Mouse (Mus musculus) c-Kit-positive CD71-negative TER-119-negative erythroid progenitor cells, embryonic 14.5 days (primary cell): ENCODE measurements around the gene Ndufa12.

Experiments used
- DNase-seq: peaks from one replicate; pipeline ENCODE4 v3.0.0-alpha.2; 2013; ENCODE audit warnings: low read depth

Gene Ndufa12

GRCm38 (mm10) chr10:94230172-94230981 is 31.9 kb downstream of the Ndufa12 start:
- no peak for DNase-seq

- no peak for DNase-seq
Measured at GRCm38 (mm10) chr10:94231025-94231424, 32.5 kb downstream of the Ndufa12 start.

DNA sequence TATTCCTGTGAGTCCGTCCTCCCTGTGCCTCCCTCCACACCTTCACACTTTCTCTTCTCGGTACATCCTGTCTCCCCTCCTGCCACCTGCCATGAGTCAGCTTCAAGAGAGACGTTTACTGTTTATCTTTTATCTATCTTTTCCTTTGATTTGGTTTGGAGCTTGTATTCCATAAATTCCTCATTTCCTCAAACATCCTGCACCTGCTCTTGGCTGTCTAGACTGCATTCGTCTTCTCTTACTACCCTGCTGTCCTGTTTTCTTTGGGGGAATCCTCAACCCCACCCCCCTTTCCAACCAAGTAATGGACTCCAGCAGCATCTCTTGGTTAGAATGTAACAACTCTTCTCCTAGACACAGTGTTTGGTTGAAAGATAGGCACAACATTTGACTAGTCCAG is 36.7 kb downstream of the Ndufa12 start:
- DNase-seq = no peak

- no peak for DNase-seq
Measured at GRCm38 (mm10) chr10:94241346-94241745, 42.8 kb downstream of the Ndufa12 start.

GRCm38 (mm10) chr10:94247748-94248349 is 49.3 kb downstream of the Ndufa12 start:
- DNase-seq = no peak

DNA sequence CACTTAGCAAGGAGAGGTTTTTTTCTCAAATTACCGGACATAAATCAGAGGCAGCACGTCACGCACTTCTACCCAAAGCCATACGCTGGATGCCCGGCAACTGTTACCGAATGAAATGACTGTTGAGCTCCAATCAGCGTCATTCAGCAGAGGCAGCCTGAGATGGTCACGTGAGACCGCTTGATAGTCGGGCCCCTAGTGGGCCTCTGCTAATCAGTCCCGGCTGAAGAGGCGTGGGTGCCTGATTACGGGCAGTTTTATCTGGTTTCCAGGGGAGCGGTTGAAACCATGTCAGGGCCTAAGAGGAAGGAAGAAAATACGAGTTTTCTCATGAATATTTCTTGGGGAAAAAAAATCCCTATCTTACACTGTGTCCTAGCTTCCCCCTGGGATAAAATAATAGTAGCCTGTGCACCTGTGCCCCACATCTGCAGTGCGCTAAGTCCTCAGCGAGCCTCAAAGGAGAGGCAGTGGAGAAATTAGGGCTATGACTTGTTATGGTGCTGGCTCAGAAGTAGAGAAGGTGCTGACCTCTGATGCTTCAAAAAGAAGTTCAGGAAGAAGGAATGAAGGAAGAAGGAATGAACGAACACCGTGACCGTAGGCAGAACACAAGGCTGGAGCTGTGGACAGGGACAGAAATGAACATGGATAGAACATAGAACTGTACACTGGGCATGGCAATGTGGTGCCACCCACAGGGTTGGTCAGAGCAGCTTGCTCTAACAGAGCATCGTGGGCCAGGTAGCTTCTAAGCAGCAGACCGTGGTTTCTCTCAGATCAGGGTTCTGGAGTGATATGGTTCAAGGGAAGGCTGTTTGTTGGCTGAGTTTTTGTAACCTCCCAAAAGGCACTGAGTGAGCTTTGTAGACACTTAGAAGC is 51.3 kb downstream of the Ndufa12 start:
- peak; percentile 10 for DNase-seq

GRCm38 (mm10) chr10:94253260-94253807 is 54.8 kb downstream of the Ndufa12 start:
- no peak for DNase-seq

GRCm38 (mm10) chr10:94254766-94255165 is 56.2 kb downstream of the Ndufa12 start:
- DNase-seq = no peak

DNA sequence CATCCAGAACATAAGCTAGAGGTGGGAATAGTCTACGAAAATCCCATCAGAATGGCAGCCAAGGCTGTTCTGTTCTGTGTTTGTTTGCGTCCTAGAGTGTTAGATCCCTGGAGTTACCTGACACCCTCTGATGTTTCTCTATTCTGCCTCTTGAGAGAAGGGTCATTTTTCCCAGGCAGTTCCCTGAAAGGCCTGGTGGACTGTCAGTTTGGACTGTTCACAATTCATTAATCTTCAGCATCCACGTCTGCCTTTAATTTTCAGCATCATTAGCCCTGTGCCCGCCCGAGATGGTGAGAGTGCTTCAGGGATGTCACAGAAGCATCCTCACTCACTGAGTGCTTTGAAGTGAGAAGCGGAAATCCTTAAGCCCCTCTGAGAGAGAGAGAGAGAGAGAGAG is 57.2 kb downstream of the Ndufa12 start:
- no peak for DNase-seq

DNA sequence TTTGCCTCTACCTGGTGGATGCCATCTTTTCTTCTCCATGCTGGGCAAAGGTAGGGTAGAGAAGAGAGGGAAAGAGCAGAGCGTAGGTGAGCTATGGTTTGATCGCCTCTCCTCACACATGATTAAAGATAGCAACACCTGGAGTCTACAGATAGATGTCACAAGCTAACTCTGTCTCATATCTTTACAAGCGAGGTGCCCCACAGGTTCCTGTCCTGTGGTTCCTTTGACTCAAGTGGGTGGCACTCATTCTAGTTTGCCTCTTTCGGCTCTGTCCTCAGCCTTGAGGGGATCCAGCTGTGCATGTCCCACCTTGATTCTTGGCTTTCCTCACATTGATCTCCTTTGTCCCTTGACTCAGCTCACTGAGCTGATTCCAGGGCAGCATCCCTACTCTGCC is 58.0 kb downstream of the Ndufa12 start:
- no peak for DNase-seq

GRCm38 (mm10) chr10:94260544-94260943 is 62.0 kb downstream of the Ndufa12 start:
- DNase-seq = no peak

DNA sequence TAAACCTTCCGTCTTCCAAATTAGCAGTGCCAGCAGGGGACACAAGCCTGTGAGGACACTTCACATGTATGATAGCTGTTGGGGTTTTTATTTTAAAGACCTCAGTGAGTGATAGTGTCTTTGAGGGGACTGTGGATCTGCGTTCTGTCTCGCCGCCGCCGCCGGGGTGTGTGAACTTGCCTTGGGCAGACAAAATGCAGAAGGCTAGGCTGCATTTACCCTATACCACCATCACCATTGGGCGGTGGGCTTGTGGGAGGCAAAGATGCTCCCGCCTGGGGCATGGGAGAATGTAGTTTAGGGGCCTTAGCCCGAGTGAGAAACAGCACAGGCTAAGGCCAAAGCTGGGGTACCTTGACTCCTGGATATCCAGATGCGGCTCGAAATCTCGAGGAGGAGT is 64.1 kb downstream of the Ndufa12 start:
- DNase-seq = no peak

DNA sequence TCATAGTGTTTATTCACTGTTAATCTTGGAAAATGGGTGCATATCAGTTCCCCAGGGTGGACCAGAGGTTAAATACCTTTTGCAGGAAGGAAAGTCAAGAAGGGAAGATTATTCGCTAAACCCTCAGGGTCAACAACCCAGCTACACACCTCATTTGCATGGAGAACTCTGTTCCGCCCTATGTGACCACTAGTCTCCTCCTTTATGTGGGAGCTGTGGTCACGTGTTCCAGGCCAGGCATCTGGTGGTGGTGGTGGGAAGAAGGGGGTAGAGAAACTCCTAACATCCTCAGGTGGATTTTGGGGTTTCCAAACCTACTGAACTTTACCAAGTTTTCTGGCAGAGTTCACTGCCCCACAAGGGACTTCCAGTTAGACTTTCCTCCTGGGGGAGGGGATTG is 64.7 kb downstream of the Ndufa12 start:
- DNase-seq = no peak

GRCm38 (mm10) chr10:94265656-94266542 is 67.4 kb downstream of the Ndufa12 start:
- DNase-seq = no peak
